Mouse (Mus musculus) cerebellum, postnatal 36 days (tissue): Measurements from ENCODE around the gene 1110051M20Rik.

Experiments used
- DNase-seq, 2 experiments: peaks; one replicate each; pipeline ENCODE4 v3.0.0; 2021 to 2022; ENCODE audit warnings: mixed read lengths in 2 of 2

The 1110051M20Rik gene

DNA sequence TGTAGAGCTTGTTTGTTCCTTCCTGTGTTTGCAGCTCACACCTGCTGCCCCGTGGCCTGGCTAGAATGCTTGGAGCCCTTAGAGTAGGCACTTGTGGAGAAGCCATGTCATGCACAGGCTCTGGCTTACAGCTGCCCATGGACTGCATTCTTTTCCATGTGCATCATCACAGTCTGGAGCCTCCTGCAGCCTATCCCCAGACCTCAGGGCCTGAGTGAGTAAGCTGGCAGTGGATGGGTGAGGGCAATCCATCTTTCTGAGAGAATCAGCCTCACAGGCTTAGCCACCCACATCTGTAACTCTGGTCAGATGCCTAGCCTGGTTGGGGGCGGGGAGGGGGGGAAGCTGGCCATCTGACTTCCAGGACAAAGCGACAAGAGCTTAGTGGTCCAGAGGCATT, 145.3 kb downstream of the 1110051M20Rik start:
- DNase-seq, result no peak

DNA sequence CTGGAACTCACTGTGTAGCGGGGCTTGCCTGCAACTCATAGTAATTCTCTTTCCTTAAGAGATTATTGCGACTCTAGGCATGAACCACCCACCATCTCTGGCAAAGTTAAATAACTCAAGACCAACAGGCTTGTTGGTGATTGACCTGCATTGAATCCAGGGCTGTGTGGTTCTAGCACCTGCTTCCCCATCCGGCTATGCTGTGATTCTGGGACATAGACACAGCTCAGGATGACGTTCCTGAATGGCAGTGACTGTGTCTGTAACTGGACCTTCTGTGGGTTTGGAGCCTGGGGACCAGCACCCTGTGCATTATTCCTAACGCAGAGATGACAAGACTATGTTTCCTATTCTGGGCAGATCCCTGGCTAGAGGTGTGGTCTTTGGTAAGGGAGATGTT, 148.6 kb downstream of the 1110051M20Rik start:
- no peak for DNase-seq

DNA sequence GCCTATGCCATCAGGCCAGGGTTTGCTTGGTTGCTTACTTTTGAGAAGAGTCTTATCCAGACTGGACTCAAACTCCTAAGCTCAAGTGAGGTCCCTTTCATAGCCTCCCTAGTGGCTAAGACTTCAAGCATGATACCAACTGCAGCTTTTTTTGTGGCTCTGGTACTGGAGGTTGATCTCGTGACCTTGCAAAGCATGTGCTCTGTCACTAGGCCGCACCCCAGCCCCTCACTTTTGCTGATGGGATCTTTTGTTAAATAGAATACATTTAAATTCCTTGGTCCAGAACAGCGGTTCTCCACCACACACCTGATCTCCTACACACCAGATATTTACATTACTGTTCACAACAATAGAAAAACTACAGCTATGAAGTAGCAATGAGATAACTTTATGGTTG, 150.3 kb downstream of the 1110051M20Rik start:
- no peak for DNase-seq

DNA sequence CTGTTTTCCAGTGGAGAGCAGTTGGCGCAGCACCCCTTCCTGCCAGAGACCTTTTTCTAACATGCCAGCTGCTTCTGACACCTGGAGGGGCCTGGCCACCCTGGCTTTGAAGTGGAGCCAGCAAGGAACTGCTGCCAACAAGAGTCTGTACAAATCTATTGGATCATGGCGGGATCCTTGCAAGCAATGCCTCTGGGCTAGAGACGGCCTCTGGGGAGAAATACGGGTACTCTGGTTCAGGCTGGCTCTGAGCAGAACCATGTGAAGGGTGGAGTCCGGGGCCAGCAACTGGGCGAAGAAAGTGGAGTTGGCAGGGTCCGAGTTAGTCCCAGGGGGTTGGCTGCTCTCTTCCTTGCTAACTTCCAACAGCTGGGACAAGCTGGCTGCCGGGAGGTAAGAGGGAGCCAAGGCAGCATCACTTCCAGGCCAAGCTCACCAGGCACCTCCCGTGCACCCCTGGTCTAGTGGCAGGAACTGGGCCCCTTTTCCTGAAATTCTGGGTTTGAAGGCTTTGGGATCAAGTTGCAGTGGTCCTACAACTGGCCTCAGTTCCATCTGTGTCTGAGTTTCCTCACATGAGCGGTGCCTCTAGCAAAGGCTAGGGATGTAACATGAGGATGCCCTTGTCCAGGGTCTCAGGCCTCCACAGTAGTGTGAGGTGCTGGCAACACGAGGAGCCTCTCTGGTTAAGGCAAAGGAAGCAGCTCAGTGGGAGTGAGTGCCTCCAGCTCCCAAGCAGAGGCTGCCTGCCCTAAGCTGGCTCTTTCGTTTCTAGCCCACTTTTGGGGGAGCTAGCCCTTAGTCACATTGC, 153.1 kb downstream of the 1110051M20Rik start:
- no peak for DNase-seq

DNA sequence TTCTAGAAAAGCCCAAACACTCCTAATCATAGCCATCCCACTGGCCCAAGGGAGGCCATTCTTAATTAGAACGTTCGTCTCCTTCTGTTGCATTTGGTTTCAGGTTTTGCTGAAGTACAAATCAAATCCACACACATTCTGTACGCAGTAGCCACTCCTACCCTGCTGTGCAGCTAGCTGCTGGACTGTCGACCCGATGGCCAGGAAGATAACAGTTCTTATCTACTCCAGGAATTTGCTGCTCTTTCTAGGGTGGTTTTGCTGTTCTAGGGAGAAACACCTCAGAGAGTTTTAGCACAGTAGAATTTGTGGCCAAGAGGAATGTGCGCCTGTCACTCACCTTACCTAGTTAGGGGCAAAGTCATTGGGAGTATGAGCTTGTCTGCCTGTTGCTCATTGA, 156.9 kb downstream of the 1110051M20Rik start:
- no peak for DNase-seq

DNA sequence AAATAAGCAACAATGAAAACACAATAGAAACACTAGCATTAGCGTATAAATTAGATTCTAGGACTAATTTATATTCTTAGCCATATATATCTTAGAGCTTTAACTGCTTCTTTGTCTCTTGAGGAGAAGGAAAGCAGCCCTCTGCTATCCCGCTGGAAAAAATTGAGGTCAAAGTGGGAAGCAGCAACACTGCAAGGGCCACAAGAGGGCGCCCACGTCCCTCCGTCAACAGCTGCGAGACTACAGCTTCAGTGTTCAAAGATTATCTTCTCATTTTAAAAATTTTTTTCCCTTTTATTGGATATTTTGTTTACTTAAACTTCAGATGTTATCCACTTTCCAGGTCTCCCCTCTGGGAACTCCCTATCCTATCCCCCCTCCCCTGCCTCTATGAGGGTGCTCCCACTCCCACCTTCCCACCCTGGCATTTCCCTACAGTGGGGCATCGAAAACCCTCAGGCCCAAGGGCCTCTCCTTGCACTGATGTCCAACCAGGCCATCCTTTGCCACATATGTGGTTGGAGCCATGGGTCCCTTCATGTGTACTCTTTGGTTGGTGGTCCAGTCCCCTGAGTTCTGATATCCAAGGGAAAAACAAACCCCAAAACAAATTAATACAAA, 158.5 kb downstream of the 1110051M20Rik start:
- peak; percentile 89 to 90 for DNase-seq

DNA sequence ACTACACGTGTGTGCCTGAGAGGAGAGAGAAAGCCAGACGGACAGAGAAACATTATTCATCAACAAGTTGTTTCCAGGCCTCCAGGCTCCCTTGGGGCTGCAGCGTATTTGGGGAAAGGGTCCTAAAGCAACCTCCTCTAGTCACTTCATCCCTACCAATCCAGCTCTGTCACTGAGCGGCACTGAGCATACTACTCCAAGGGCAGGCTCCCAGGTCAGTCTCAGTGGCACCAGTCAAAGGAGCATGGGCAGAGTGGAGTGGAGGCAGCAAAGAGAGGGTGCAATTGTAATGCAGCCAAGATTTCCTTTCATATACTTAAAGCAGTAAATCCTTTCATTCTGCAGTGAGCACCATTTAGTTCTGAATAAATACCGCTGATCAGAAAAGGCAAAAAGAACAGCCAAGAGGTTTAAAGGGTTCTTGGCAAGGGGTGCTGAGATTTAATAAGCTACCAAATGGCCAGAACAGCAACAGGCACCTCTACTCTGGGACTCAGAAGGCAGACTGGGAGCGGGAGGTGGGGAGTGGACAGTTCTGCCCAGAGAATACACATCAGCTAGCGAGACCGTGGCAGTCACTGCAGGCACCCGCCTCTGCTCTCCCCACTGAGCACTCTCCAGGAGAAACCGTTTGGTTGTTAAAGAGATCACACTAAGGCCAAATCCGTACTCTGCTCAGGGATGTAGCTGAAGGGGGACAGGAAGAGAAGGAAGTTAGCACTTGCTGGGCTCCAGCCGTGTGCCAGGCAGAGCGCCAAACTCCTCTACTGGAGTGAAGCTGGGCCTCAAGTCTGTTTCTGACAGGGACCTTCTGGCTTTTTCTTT, 159.9 kb downstream of the 1110051M20Rik start:
- peak; percentile 78 to 81 for DNase-seq

DNA sequence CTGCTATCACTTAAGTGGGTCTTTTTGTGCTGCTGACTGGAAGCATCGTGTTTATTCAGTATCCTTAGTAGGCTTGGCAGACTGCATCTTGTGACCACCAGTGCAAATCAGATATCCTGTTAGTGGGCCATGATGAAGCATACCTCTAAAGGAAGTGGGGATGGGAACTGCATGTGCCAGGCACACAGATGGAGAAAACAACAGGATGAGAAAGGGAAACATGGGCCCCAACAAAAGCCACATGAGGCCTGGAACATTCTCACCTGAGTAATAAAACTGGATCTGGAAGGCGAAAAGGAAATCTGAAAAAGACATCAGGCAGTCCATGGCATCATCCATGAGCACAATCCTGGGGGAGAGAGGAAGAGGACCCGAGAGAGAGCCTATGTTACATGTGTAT, 160.5 kb downstream of the 1110051M20Rik start:
- no peak for DNase-seq

DNA sequence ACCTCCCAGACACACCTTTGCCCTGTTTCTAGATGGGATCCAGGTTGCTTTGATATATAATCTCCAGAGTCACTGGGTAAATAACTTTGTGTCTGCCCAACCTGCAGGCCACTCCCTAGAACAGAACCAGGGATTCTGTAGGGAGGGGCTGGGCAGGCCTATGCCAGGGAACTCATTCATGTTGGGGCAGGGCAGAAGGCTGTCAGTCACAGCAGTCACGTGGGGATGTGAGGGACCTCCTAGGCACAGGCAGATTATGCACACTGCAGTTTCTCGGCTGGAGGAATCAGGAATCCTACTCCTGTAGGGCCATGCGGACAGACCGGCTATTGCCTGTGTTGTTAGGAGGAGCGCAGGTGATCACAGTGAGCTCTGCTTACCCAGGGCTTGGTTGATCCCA, 163.1 kb downstream of the 1110051M20Rik start:
- DNase-seq, result no peak

DNA sequence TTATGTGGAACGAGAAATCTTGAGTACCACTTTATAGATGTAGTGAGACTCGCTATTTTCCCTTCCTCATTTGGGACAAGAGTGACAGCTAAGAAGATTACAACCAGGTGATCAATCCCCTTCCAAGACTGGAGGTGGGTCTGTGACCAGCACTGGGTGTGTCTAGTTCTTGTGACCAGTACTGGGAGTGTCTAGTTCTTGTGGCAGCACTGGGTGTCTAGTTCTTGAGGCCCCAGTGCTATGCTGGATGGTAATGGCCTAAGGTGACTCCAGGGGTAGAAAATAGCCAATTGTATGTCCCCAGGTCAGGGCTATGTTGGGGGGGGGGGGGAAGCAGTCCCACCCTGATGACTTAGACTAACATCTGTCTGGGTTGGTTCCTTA, 165.1 kb downstream of the 1110051M20Rik start:
- DNase-seq, result no peak

DNA sequence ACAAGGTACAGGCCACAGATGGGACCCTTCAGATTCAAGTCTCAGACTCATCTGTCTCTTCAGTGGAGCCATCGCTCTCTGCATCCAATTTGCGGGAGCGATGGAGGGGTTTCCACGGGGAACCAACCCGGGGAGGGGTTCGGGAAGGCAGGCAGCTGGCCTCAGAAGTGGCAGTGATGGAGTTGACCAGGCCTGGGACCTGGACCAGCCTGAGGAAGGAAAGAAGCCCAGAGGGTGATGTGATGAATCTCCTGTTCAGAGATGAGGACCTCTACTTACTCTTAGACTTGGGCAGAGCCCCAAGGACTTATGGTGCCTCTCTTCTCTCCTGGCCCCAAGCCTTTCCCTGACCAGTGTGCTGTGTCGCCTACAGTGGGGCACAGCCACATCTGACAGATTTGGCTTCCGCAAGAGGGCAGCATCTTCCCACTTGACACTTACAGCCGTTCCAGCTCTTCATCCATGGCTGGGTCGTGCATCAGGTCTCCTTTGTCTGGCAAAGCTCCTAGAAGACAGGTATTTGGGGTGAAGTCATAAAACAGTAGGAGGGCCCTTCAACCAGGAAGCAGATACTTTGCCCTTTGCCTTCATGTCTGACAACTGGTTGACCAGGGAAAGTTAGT, 165.6 kb downstream of the 1110051M20Rik start:
- DNase-seq, result peak; percentile 68 to 73

DNA sequence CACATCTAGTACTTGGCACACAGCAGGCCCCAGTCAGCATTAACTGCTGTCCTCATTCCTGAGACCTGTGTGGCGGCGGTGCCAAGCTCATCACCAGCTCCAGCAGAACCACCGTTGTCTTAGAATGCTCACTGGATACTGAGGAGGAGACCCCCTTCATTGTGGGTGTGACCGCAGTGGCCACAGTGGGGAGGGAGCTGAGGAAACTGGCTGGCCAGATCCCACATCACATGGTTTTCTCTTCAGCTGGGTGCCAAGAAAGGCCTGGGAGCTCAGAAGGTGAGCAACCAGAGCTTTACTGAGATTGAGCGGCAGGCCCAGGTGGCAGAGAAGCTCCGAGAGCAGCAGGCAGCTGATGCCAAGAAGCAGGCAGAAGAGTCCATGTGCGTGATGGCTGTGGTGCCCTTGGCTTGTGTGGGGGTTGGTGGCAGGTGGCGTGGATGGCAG, 174.8 kb downstream of the 1110051M20Rik start:
- peak; percentile 76 to 79 for DNase-seq

DNA sequence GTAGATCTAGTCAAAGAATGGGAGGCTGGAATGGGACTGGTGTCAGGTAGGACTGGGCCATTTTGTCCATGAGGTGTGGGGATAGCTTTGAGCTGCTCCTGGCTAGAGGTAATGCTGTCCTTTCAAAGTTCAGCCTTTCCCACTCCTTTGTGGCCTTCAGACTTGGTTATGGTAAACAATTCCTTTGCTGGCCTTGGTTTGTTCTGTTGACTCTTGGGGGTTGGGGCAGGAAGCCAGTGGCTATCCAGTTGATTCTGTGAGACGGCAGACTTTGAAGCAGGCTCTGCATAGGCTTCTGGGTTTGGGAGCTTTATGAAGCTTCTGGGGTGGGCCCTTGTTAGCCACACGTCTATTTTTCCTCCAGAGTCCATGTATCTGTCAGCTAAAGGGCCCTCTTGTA, 175.8 kb downstream of the 1110051M20Rik start:
- peak in 1 of 2 experiments; percentile 3 for DNase-seq

DNA sequence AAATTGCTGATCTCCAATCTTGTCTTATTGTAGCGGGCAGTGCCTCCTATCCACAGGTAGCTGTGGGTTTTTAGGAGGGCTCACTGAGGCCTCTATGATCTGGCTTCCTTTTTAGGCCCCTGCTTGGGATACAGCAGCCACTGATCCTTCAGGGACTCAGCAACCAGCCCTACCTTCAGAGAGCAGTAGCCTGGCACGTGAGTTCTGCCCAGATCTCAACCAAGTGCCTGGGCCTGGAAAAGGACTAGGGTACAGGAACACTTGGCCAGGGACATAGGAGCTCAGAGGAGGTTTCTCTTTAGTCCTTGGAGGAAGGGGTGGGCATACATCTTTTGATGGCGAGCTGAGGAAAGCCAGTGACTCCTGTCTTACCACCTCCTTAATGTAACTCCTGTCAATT, 176.5 kb downstream of the 1110051M20Rik start:
- no peak for DNase-seq

DNA sequence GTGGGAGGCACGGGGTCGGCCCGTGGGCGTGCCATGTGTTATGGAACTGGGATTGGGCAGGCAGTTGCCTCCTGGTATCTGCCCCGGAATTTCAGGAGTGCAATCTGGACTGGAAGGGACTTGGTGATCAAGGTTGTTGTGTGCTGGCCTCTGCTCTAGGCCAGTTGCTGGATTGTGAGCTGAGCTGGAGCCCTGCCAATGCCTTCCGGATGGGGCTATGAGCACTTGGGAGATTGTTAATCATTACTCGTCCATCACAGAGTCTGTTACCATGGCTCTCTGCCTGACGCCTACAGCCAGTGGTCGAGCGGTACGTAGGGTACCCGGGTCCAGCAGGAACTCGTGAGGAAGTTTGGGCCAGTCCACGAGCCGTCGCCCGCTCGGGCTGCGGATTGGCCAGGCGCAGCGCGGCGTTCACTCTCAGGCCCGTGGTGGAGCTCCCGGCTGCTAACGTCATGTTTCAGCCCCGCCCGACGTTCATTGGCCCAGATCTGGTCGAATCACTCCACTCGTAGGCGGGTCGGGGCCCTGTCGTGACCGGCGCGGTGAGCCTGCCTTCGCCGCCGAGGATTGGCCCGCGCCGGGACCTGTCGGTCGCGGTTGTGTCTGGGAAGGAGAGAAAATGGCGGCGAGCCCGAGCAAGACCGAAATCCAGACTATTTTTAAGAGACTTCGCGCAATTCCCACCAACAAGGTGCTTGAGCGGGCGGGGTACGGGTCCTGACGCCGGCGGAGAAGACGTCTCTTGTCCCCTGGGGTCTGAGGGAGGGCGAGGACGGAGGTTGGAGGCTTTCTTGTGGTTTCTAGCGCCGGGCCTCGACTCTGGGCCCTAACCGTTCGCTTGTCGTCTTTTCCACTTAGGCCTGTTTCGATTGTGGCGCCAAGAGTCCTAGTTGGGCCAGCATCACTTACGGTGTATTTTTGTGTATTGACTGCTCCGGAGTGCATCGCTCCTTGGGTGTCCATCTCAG, 179.5 kb downstream of the 1110051M20Rik start, which contains the start of gene Arfgap2:
TSS of gene Arfgap2 (plus strand) at position 264 of the 971 bp plus-strand sequence.
- peak; percentile 98 for DNase-seq

DNA sequence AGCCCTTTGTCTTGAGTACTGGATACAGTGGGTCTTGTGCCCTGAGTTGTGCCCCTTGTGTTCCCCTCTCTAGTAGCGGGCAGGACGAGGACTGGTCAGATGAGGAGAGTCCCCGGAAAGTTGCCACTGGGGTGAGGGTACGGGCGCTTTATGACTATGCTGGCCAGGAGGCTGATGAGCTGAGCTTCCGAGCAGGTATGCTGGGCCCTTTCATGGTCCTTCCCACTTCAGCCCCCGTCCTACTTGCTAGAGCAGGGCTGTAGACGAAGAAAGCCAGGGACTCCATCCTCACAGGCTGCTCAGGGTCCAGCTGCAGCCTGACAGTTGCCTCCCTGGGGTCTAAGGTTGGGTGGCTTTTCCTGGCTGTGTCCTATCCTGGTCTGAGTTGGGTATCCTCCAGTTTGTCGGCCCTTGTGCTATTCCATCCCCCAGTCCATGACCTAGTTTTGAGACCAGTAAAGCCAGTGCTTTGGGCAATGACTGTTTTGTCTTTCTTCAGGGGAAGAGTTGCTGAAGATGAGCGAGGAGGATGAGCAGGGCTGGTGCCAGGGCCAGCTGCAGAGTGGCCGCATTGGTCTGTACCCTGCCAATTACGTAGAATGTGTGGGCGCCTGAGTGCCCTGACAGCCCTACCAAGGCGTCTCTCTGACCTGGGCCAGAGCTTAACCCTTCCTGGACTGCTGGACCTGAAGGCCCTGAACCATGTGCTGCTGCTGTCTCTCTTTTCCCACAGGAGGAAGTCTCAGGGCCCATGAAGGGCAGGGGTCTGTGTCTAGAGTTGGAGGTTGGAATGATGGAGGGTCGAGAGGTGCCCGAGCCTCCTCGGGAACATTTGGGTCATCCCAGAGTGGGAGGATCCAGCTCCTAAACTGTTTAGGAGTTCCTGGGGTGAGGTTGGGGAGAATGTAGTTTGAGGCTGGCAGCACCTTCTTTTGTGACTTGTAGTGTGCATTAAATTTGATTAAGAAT, 180.5 kb downstream of the 1110051M20Rik start:
- peak in 1 of 2 experiments; percentile 11 for DNase-seq

DNA sequence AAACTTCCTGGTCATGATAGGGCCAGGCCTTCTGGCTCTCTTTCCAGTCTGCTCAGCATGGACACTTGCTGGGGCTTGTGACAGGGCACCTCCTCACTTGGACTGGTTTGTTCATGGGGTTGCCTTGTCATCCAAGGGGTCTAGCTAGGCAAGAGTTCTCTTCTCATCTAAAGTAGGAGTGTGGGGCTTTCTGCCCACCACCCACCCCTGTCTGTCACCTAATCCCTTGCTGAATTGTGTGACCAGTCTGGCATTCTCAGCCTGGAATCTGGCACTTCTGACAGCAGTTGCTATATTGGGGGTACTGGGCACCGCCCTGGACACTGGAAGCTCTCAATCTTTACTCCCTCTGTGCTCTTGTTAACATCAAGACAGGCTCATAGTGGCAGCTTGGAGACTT, 185.0 kb downstream of the 1110051M20Rik start:
- DNase-seq, result peak in 1 of 2 experiments; percentile 13

DNA sequence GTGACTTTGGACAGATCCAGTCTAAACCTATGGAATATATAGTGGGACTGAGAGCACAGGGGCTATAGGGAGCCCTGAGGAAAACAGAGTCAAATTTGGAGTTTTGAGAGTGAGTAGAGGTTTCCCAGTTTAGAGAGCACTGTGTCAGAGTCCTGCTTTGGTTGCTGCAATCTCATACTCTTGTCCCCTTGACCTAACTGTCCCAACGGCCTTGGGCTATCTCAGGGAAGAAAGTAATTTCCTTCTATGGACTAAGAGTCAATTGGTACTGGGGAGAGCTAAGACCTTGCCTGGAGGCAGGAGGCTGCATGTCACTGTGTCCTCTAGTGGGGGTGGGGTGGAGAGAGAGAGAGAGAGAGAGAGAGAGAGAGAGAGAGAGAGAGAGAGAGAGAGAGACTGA, 185.7 kb downstream of the 1110051M20Rik start:
- peak in 1 of 2 experiments; percentile 2 for DNase-seq

DNA sequence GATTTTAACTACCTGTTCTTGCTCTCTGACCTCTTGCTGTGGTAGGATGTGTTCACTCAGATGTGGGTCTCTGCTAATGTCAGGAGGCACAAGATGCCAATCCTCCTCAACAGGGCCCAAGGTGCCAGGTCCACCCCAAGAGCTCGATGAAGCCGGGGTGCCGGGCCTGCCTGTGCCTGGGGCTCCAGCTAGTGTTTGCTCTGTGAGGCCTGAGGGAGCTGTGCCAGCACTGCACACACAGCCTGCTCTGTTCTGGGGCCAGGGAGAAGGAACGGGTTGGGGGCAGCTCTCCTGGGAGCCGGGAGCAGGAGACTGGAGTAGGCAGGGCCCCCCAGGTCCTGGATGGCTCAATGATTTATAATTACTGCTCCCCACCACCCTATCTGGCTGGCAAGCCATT, 186.4 kb downstream of the 1110051M20Rik start:
- peak; percentile 52 to 62 for DNase-seq
